Mouse (Mus musculus): ENCODE data around the gene Clec2g.

DNA sequence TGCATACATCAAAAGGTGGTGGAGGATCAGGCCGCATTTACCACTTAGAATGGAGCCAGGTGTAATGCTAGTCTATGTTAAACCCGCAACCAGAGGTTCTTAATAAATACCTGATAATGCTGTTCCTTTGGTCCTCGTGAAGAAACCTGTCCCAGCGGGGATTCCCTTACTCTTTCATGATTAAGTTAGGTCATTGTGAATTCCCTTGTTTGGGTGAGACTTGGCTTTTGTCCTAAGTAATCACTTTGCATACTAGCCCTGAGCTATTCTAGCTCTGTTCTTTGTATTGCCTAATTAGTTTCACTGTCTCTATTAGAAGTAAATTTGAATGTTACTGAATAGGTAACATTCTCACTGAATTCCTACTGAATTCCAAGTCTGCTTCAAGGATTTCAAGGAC is 60.2 kb downstream of the Clec2g start:
- TF ChIP-seq CTCF (IDR thresholded peaks at IDR 0.05; ENCODE audit: low read depth, low read length) (no peak), POLR2A (IDR thresholded peaks at IDR 0.05; ENCODE audit: borderline replicate concordance, low read depth, low read length) (no peak)

Measured in bone marrow macrophage, adult 2 months (primary cell).